Mouse (Mus musculus) heart, embryonic 11.5 days (tissue): ENCODE data around the gene Pitx3. TPM values are rescaled to one million over a fixed set of nuclear protein-coding genes. Genes with fewer than 3 reads are reported as not detected.
A peak's percentile ranks its signal among the peaks of the same experiment; 100 is the strongest.
"Not testable (repeated sequence)": the region's sequence is repeated elsewhere in the genome, so short reads cannot be mapped to it uniquely, and the experiment has no call there.

Experiments
- ATAC-seq: fragments of 200-750 bp; cut with Nextera tagmentation; replicated peaks from 2 replicates; pipeline ENCODE4 v1.8.0; 2017; ENCODE audit warnings: moderate library complexity; ENCODE audit not compliant: insufficient number of reproducible peaks, low FRiP score, low TSS enrichment
- H3K27ac ChIP-seq: fragments of 300-500 bp; sonication (generic); 2 replicates; pipeline ENCODE4 v1.5.1; 2014; ENCODE audit warnings: mild to moderate bottlenecking, low read depth, low read length
- H3K27me3 ChIP-seq: fragments of 300-500 bp; sonication (generic); 2 replicates; pipeline ENCODE4 v1.6.1; 2014; ENCODE audit warnings: mild to moderate bottlenecking, low read length, mixed read lengths; ENCODE audit not compliant: control insufficient read depth, insufficient read depth
- H3K36me3 ChIP-seq: fragments of 300-500 bp; sonication (generic); 2 replicates; pipeline ENCODE4 v1.6.1; 2014; ENCODE audit warnings: mild to moderate bottlenecking, low read length, moderate library complexity, mixed read lengths; ENCODE audit not compliant: control insufficient read depth, insufficient read depth
- H3K4me1 ChIP-seq: fragments of 300-500 bp; sonication (generic); 2 replicates; pipeline ENCODE4 v1.6.1; 2014; ENCODE audit warnings: low read length; ENCODE audit not compliant: control insufficient read depth, insufficient read depth
- H3K4me2 ChIP-seq: fragments of 300-500 bp; sonication (generic); 2 replicates; pipeline ENCODE4 v1.6.1; 2014; ENCODE audit warnings: mild to moderate bottlenecking, moderate library complexity
- H3K4me3 ChIP-seq: fragments of 300-500 bp; sonication (generic); 2 replicates; pipeline ENCODE4 v1.5.1; 2014; ENCODE audit warnings: low read depth, low read length
- H3K9ac ChIP-seq: fragments of 300-500 bp; sonication (generic); 2 replicates; pipeline ENCODE4 v1.6.1; 2014; ENCODE audit warnings: mild to moderate bottlenecking, low read depth, low read length, moderate library complexity
- H3K9me3 ChIP-seq: fragments of 300-500 bp; sonication (generic); replicated peaks from 2 replicates; pipeline ENCODE4 v1.6.1; 2016; ENCODE audit warnings: low read length; ENCODE audit not compliant: control insufficient read depth
- WGBS: fragments of 180-500 bp; shearing (Covaris S2); extraction: QIAGEN DNeasy Blood & Tissue Kit; methylation state at CpG from one replicate; pipeline ENCODE4 v1.1.7; 2014; ENCODE audit not compliant: insufficient replicate concordance; 5-methylcytosine and 5-hydroxymethylcytosine counted together
- polyA plus RNA-seq: library from polyadenylated mRNA; unstranded; fragments of >200 nt; fragmentation: Nextera tagmentation; extraction: Ambion mirVana; gene quantifications from 2 replicates; pipeline ENCODE4 v1.2.1, GENCODE M21; 2014

The Pitx3 gene
- polyA plus RNA-seq, 1 experiment from 2014 or later = 0.26 TPM

GRCm38 (mm10) chr19:46136639-46137580 lies 11.2 kb downstream of the Pitx3 start:
- WGBS = 2% methylated on average over 46 of the region's 49 CpGs
- Histone ChIP-seq H3K4me3 (peak overlapping the region; percentile 58), H3K4me2 (peak overlapping the region; percentile 100), H3K9me3 (no peaks in the 10 kb centered on the region), H3K4me1 (peaks cover 29% of the 10 kb centered on the region), H3K9ac (no peak overlapping the region), H3K36me3 (no peaks in the 10 kb centered on the region), H3K27ac (no peak overlapping the region), H3K27me3 (peaks cover 71% of the 10 kb centered on the region)
- peak; percentile 35; the same call in 1 of the 2 replicates for ATAC-seq

DNA sequence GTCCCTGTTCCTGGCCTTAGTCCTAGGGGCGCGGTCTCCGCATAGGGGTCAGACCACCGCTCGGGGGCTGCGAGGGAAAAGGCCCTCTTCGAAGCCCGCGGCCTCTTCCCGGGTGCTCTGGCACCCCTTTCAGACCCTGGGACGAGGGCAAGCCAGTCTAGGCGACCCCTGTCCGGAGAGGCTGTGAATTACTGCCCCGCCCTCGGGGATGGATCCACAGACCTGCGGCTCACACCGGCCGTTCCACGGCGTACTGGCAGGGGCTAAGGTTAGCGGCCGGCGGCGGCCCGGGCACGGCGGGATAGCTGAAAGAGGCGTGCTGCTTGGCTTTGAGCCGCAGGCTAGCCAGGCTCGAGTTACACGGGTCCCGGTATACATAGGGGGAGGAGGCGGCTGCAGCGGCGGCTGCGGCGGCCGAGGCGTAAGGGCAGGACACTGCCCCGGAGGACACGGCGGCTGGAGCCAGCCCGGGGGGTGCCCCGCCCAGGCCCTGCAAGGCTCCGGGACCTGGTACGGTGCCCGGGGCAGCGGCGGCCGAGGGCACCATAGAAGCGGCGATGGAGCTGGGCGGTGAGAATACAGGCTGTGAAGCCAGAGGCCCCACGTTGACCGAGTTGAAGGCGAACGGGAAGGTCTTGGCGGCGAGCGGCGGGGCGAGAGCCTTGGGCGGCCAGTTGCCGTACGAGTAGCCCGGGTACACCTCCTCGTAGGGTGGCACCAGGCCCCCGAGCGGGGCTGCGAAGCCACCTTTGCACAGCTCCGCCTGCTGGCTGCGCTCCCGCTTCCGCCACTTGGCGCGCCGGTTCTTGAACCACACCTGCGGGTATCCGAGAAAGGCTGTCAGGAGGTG lies 12.1 kb downstream of the Pitx3 start:
- peak overlapping the region; percentile 58 for H3K4me3 ChIP-seq
- no peak overlapping the region for H3K27ac ChIP-seq
- no peaks in the 10 kb centered on the region for H3K9me3 ChIP-seq
- H3K27me3 ChIP-seq = peaks cover 75% of the 10 kb centered on the region
- peak overlapping the region; percentile 58 for H3K9ac ChIP-seq
- under 1% methylated on average over 79 of the region's 79 CpGs for WGBS
- no peak for ATAC-seq
- no peaks in the 10 kb centered on the region for H3K36me3 ChIP-seq
- peak overlapping the region; percentile 100 for H3K4me2 ChIP-seq
- H3K4me1 ChIP-seq = peaks cover 23% of the 10 kb centered on the region

DNA sequence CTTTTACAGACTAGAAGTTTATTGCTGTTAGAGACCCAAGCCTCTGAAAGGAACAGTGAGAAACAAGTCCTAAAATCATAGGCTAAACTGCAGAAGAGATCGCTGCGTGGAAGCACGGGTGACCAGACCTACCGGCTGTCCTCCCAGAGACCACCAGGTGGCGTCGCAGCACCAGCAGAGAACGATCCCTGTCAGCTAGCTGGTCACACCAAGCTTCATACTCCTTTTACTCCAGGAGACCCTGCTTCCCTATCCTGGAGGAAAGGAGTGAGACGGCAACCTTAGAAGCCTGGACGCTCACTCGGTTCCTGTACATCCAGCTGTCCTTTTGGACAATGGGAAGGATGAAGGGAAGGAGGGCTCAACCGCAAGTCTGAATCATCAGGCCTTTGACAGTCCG lies 12.8 kb downstream of the Pitx3 start:
- Histone ChIP-seq H3K4me1 (peaks cover 15% of the 10 kb centered on the region), H3K27me3 (peaks cover 83% of the 10 kb centered on the region), H3K4me2 (peak overlapping the region; percentile 100), H3K4me3 (peak overlapping the region; percentile 58), H3K27ac (no peak overlapping the region), H3K9ac (0 out of 2 replicates have a peak overlapping the region, but pooled peaks have one; percentile 58), H3K9me3 (no peaks in the 10 kb centered on the region), H3K36me3 (no peaks in the 10 kb centered on the region)
- WGBS = 1% methylated on average over 12 of the region's 12 CpGs
- no peak; the same call in 1 of the 2 replicates for ATAC-seq

GRCm38 (mm10) chr19:46132577-46132976 lies 15.5 kb downstream of the Pitx3 start:
- H3K4me2 ChIP-seq = no peak overlapping the region
- no peak for ATAC-seq
- H3K27me3 ChIP-seq = peaks cover 69% of the 10 kb centered on the region
- peaks cover 15% of the 10 kb centered on the region for H3K4me1 ChIP-seq
- WGBS = 44% methylated on average over 6 of the region's 6 CpGs
- no peak overlapping the region for H3K9ac ChIP-seq
- H3K36me3 ChIP-seq = no peaks in the 10 kb centered on the region
- H3K27ac ChIP-seq = no peak overlapping the region
- H3K9me3 ChIP-seq = no peaks in the 10 kb centered on the region
- H3K4me3 ChIP-seq = no peak overlapping the region

GRCm38 (mm10) chr19:46131694-46132525 lies 16.2 kb downstream of the Pitx3 start, which contains the start of gene Elovl3:
Gene Elovl3, plus strand, starts transcription at chr19:46131897.
- 4% methylated on average over 31 of the region's 31 CpGs for WGBS
- H3K4me3 ChIP-seq = peak within 1 kb of the TSS; percentile 34
- no peak for ATAC-seq

DNA sequence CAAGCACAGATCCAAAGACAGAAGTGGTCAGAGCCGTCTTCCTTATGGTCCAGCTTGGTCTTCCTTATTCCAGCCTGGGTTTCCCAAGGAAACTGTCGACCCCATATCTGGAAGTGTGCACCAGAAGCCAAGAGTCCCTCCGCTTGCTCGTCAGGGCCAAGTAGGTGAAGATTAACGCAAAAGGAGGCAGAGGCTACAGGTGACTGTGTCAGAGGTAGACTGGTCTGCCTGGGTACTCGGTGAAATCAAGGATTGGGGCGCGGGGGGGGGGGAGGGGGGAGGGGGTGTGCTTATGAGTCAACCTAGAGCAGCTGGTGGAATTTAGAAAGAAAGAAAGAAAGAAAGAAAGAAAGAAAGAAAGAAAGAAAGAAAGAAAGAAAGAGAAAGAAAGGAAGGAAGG lies 16.8 kb downstream of the Pitx3 start:
- H3K4me3 ChIP-seq = peak overlapping the region; percentile 34
- peaks cover 57% of the 10 kb centered on the region for H3K27me3 ChIP-seq
- no peak for ATAC-seq
- peak overlapping the region; percentile 60 for H3K4me2 ChIP-seq
- no peak overlapping the region for H3K27ac ChIP-seq
- H3K9me3 ChIP-seq = no peaks in the 10 kb centered on the region
- no peak overlapping the region for H3K9ac ChIP-seq
- 9% methylated on average over 7 of the region's 8 CpGs for WGBS
- no peaks in the 10 kb centered on the region for H3K36me3 ChIP-seq
- 0 out of 2 replicates have a peak, but pooled peaks cover 5% of the 10 kb centered on the region for H3K4me1 ChIP-seq

More at GRCm38 (mm10) chr19:46131694-46132525, 16.2 kb downstream of the Pitx3 start, which contains the start of gene Elovl3:
- peaks cover 63% of the 10 kb centered on the region for H3K27me3 ChIP-seq
- 0 out of 2 replicates have a peak within 1 kb of the TSS, but pooled peaks have one; percentile 3 for H3K9ac ChIP-seq
- peaks cover 10% of the 10 kb centered on the region for H3K4me1 ChIP-seq
- H3K36me3 ChIP-seq = no peaks in the 10 kb centered on the region
- peak within 1 kb of the TSS; percentile 60 for H3K4me2 ChIP-seq
- H3K9me3 ChIP-seq = no peaks in the 10 kb centered on the region
- H3K27ac ChIP-seq = no peak within 1 kb of the TSS

DNA sequence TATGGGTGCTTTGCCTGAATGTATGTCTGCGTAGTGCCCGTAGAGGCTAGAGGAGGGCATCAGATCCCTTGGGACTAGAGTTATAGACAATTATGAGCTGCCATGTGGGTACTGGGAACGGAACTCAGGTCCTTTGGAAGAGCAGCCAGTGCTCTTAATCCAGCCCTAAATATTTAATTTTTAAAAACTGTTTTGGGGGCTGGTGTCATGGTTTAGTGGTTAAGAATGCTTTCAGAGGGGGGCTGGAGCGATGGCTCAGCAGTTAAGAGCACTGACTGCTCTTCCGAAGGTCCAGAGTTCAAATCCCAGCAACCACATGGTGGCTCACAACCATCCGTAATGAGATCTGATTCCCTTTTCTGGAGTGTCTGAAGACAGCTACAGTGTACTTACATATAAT lies 18.4 kb downstream of the Pitx3 start:
- H3K9ac ChIP-seq, H3K4me3 ChIP-seq, H3K27ac ChIP-seq, H3K9me3 ChIP-seq, H3K4me1 ChIP-seq, H3K36me3 ChIP-seq, H3K4me2 ChIP-seq, ATAC-seq: not testable (repeated sequence)
- WGBS = 71% methylated on average over 6 of the region's 6 CpGs
- H3K27me3 ChIP-seq = peaks cover 45% of the 10 kb centered on the region
